Mouse (Mus musculus): Measurements from ENCODE around the gene Rere.

- TF ChIP-seq ZNF384 (IDR thresholded peaks at IDR 0.05; ENCODE audit: low read depth, low read length): no peak
- no peak for TF ChIP-seq HCFC1 (IDR thresholded peaks at IDR 0.05; ENCODE audit: borderline replicate concordance, insufficient read depth, low read length)
Observed at GRCm38 (mm10) chr4:150326005-150326404, 44.6 kb downstream of the Rere start.
